In genomic region chr4:62495946-62496345, GRCm38 (mm10) we compare ENCODE assay signal across 13 mouse cellular contexts. TPM values are rescaled to one million over a fixed set of nuclear protein-coding genes. Genes with fewer than 3 reads are reported as not detected.
DNase-seq lines count a peak whose midpoint lies in the region; ATAC-seq lines count a peak whose summit lies in the region.
"Had no signal": no experiment of that assay in that cellular context is flagged by ENCODE, and none has a peak within 500 bp of the region (broad histone marks: within the 10 kb centered on the region; RNA-seq: fewer than 3 reads in every experiment).

No protein-coding gene starts in this region.

- no peaks in the 10 kb centered on the region for H3K27me3 ChIP-seq in kidney, embryonic 15.5 days
- H3K27me3 ChIP-seq: heart, embryonic 13.5 days; stomach, embryonic 15.5 days had no signal

- no peaks in the 10 kb centered on the region for H3K9me3 ChIP-seq in kidney, embryonic 15.5 days (replicated peaks)
- H3K9me3 ChIP-seq: embryonic facial prominence, embryonic 10.5 days; heart, embryonic 13.5 days; megakaryocyte, embryonic 14.5 days; stomach, embryonic 15.5 days had no signal

- DNase-seq in kidney, adult 11 months = peak; percentile 89
- DNase-seq in gastrocnemius, adult 18-20 months (ENCODE audit: low spot score) = peak; percentile 60
- DNase-seq in kidney, adult 9 months = peak; percentile 93
- peak; percentile 69 for DNase-seq in lung, postnatal 36 days
- DNase-seq in urinary bladder, postnatal 36 days (ENCODE audit: low spot score in 2 of 2) = no peak
- DNase-seq in layer of hippocampus, adult 9-10 months (ENCODE audit: low spot score) = no peak

- peaks cover 41% of the 10 kb centered on the region for H3K36me3 ChIP-seq in kidney, embryonic 15.5 days

- 72% methylated on average over 8 of the region's 8 CpGs for WGBS in kidney, embryonic 15.5 days

- no peak overlapping the region for H3K4me2 ChIP-seq in kidney, embryonic 15.5 days
- H3K4me2 ChIP-seq: heart, embryonic 13.5 days; stomach, embryonic 15.5 days had no signal

- no peak overlapping the region for H3K9ac ChIP-seq in kidney, embryonic 15.5 days
- H3K9ac ChIP-seq: heart, embryonic 13.5 days; stomach, embryonic 15.5 days had no signal

- H3K4me1 ChIP-seq in kidney, embryonic 15.5 days = peaks cover 4% of the 10 kb centered on the region

- no peak overlapping the region for H3K4me3 ChIP-seq in kidney, embryonic 15.5 days (replicated peaks)
- H3K4me3 ChIP-seq: embryonic facial prominence, embryonic 10.5 days; heart, embryonic 13.5 days; megakaryocyte, embryonic 14.5 days; stomach, embryonic 15.5 days had no signal

- ATAC-seq in kidney, embryonic 15.5 days (replicated peaks; ENCODE audit: low FRiP score) = no peak
- ATAC-seq: forebrain, embryonic 14.5 days had no signal

- H3K27ac ChIP-seq in kidney, embryonic 15.5 days = no peak overlapping the region
- H3K27ac ChIP-seq: embryonic facial prominence, embryonic 10.5 days; heart, embryonic 13.5 days; kidney, postnatal 0 days; stomach, embryonic 15.5 days had no signal

RNA-seq across cellular contexts. Expression of gene Hdhd3, which starts 7.3 kb away (rescaled TPM):
- polyA plus RNA-seq in kidney, embryonic 15.5 days (2015; fragmentation: Nextera tagmentation; extraction: Ambion mirVana) = 14.7 and 15.2 TPM in 2 replicates
- total RNA-seq in gastrocnemius, adult 18-20 months (2021) = 1 to 10 TPM; 1.1 to 1.3 TPM

RNA-seq across cellular contexts. Expression of gene Bspry, which starts 16.1 kb away (rescaled TPM):
- polyA plus RNA-seq in kidney, embryonic 15.5 days (2015; fragmentation: Nextera tagmentation; extraction: Ambion mirVana) = 19.5 and 21.3 TPM in 2 replicates
- total RNA-seq in gastrocnemius, adult 18-20 months (2021) = not detected

RNA-seq across cellular contexts. Expression of gene Alad, which starts 23.8 kb away (rescaled TPM):
- polyA plus RNA-seq in kidney, embryonic 15.5 days (2015; fragmentation: Nextera tagmentation; extraction: Ambion mirVana) = 97.3 and 106 TPM in 2 replicates
- total RNA-seq in gastrocnemius, adult 18-20 months (2021) = 10 to 100 TPM; 29.5 to 32.4 TPM

RNA-seq across cellular contexts. Expression of gene Wdr31, which starts 25.2 kb away (rescaled TPM):
- polyA plus RNA-seq in kidney, embryonic 15.5 days (2015; fragmentation: Nextera tagmentation; extraction: Ambion mirVana) = 11.8 and 13.6 TPM in 2 replicates
- total RNA-seq in gastrocnemius, adult 18-20 months (2021) = under 1 TPM; 0.25 to 0.64 TPM

RNA-seq across cellular contexts. Expression of gene Pole3, which starts 28.9 kb away (rescaled TPM):
- 94.0 and 100 TPM in 2 replicates for polyA plus RNA-seq in kidney, embryonic 15.5 days (2015; fragmentation: Nextera tagmentation; extraction: Ambion mirVana)
- total RNA-seq in gastrocnemius, adult 18-20 months (2021) = 10 to 100 TPM; 14.4 to 14.8 TPM

Comparison
In these comparisons a context has a peak if more than half of its experiments do, and no peak if none do; other contexts are left out.
1. DNase-seq: peak in kidney, adult 11 months (single experiment), gastrocnemius, adult 18-20 months (single experiment), kidney, adult 9 months (single experiment) and lung, postnatal 36 days (single experiment); none in urinary bladder, postnatal 36 days (0 of 2) and layer of hippocampus, adult 9-10 months (single experiment).